Mouse (Mus musculus): ENCODE measurements around the gene Sh3gl2.
A peak's percentile ranks its signal among the peaks of the same experiment; 100 is the strongest.

The Sh3gl2 gene

GRCm38 (mm10) chr4:85205071-85205635, at the start of gene Sh3gl2:
Gene Sh3gl2, plus strand, starts transcription at chr4:85205126.
- peak; percentile 28 for DNase-seq

DNA sequence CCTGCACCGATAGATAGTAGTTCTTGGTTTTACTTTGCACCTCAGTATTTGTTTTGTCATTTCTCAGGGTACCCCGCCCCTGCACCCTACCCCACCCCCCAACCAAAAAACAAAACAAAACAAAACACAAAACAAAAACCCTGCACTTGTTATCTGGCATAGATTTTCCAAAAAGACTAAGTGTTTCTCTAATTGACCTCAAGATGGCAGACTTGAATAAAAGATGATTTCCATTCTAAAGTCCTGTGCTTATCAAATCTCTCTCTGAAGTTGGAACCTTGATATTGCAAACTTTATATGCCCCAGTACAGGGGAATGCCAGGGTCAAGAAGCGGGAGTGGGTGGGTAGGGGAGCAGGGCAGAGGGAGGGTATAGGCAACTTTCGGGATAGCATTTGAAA, 43.8 kb upstream of the Sh3gl2 start:
- no peak for DNase-seq

- no peak for DNase-seq
These were observed 42.2 kb upstream of the Sh3gl2 start for GRCm38 (mm10) chr4:85162468-85163312.

DNA sequence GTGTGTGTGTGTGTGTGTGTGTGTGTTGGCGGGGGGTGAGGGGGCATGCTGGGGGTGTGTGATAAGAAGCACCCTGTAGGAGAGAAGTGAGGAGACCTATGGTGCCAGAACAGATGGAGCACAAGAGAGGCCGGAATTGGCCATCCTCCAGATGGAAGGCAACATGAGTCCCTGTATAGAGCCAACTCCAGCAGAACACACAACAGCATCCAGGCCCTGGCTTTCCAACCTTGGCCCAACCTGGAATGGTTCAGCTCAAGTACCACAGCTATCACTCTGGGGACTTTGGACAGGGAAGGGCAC, 41.7 kb upstream of the Sh3gl2 start:
- DNase-seq = no peak

GRCm38 (mm10) chr4:85168001-85168400, 36.9 kb upstream of the Sh3gl2 start:
- DNase-seq = no peak

DNA sequence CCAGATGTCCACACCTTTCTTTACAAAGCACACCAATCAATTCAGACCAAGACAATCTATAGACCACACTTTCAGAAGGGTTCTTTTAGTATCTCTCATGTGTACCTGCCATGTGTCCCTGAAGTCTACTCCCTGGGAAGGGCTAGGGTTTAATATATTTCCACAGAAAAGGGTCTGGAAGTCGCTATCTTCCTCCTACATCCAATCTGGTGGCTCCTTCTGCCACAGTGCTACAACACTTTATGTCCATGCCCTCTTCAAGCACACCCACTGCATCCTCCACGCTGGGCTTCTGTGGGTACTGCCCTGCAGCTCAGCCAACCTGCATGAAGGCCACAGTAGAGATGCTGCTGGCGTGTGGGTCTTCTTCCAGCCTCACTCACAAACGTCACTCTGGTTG, 29.5 kb upstream of the Sh3gl2 start:
- no peak for DNase-seq

- DNase-seq = no peak
These were observed 26.4 kb upstream of the Sh3gl2 start for GRCm38 (mm10) chr4:85178394-85179051.

DNA sequence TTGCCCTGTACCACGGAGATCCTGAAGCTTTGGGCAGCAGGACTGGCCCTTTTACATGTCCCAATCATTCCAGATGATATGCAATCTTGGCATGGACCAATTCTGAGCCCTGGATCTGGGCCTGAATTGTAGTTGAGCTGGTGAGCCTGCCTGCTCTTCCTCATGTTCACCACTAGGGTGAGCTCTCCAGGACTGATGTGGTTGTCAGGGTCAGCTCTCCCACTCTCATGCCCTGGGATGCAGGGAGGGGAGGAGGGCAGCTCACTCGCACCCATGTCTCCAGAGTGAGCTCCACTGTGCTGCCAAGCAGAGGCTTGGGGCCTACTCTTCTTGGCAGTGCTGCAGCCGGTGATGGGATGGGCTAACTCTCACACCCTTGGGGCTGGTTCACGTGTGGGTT, 18.9 kb upstream of the Sh3gl2 start:
- no peak for DNase-seq

DNA sequence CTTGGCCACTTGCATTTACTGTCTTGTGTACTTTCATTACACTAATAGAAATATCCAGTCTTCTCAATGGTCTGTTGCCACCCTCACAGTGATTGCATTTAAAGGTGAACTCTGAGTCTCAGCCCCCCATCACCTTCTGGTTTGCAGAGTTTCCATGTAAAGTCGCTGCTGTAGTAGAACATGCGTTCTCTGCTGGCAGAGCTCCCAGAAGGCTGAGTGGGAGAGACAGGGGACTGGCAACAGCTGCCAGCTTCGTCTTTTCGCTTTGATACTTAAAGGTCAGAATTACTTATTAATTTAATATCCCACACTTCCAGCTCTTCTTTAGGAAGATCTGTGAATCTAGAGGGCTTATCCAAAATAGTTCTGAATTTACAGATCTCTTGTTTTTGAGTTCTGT, 8.7 kb upstream of the Sh3gl2 start:
- DNase-seq = no peak

DNA sequence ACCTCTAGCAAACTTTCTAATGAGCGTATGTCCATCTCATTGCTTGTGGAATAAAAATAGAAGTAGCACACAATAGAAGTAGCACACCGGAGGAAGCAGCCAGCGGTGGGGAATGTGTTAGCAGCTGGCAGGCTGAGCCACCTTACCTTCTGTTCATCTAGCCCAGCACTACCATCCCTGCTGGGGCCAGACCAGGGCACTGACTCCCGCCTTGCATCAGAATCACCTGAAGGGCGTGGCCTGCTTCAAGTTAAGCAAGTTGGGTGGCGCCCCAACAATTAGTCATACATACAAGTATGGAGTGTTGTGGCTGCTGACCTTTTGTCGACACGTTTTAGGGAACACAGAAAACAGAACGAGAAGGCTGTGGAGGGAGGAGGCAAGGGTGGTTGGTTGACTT, 6.5 kb upstream of the Sh3gl2 start:
- no peak for DNase-seq

- no peak for DNase-seq
These were observed 2.3 kb upstream of the Sh3gl2 start for GRCm38 (mm10) chr4:85202582-85202981.

- DNase-seq = peak; percentile 7
These were observed 798 bp downstream of the Sh3gl2 start for GRCm38 (mm10) chr4:85205636-85206211.

- no peak for DNase-seq
These were observed 1.9 kb downstream of the Sh3gl2 start for GRCm38 (mm10) chr4:85206675-85207400.

- DNase-seq = no peak
These were observed 2.6 kb downstream of the Sh3gl2 start for GRCm38 (mm10) chr4:85207515-85207914.

DNA sequence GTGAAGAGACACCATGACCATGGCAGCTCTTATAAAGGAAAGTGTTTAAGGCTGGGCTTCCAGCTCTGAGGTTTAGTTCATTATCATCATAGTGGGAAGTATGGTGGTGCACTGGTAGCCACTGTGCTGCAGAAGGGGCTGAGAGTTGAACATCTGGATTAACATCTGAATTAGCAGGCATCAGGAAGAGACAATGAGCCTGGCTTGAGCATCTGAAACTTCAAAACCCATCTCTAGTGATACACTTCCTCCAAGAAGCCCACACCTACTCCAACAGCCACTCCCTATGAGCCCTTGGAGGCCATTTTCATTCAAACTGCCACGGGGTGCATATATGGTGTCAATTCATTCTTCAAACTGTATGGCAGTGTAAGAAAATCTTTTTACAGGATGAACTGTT, 3.6 kb downstream of the Sh3gl2 start:
- DNase-seq = no peak

GRCm38 (mm10) chr4:85210953-85211352, 6.0 kb downstream of the Sh3gl2 start:
- no peak for DNase-seq

DNA sequence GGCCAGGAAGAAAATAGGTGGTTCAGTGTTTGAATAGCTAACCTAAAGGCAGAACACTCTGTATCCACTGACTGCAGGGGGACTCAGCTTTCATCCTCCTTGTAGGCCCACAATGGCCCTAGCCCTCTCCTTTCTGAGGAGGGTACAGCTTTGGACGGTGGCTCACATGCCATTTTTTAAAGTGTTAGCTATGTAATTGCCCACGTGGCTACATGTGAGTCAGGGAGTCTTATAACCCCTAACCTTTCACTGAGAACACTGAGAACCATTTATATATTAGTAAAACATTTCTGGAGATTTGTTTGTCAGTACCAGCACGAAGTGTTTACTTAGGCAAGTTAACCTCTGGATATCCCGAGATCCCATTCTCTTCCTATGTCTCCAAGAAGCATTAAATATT, 12.1 kb downstream of the Sh3gl2 start:
- DNase-seq = no peak

- DNase-seq = no peak
These were observed 17.8 kb downstream of the Sh3gl2 start for GRCm38 (mm10) chr4:85222716-85223115.

GRCm38 (mm10) chr4:85226731-85227130, 21.8 kb downstream of the Sh3gl2 start:
- no peak for DNase-seq

- DNase-seq = no peak
These were observed 23.0 kb downstream of the Sh3gl2 start for GRCm38 (mm10) chr4:85227664-85228588.

DNA sequence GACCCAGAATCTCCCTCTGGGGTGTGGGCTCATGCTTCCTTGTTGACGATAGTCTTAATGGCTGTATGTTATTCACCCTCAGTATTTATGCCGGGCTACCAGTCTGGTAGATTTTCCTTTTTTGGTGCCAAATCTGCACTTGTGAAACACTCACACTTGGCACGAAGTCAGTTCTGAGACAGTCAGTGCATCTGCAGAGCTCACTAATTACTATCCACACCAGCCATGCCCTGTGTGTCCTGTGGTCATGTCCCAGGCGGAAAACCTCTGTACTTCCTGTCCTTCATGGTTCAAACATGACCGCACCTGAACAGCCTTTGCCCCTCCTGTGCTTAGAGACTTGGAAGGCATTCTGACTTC, 23.6 kb downstream of the Sh3gl2 start:
- no peak for DNase-seq

All from thymus, postnatal 4 days (tissue).